Mouse (Mus musculus): ENCODE measurements at regions not wholly inside any gene's neighbourhood (a gene's known extent, or its start where the extent isn't known, plus 50 kb on each side); places are given as distances from the start of the nearest gene placed in this dataset.

DNA sequence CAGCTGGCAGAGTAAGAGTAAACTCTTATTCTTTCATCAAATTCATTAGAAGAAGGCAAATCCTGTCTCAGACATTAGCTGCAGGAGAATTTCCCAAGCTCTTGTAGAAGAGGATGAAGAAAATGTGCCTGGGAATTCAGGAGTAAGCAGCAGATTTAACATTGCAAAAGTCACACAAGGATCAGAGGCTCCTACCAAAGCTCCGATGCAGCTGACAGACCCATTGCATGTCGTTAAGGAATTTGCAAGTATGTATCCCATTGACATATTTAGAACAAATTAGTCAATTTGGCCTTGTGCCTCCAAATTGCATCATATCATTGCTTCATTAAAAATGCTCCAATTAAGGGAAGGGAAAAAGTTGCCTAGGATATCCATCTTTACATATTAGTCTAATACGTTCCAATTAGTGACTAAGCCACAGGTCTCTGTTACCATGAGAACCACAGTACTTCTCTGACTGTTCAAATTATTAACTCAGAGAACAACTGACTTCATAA is 453.8 kb upstream of the Castor2 start:
- Histone ChIP-seq H3K4me2 (ENCODE audit: low read depth, severe bottlenecking) (no peak overlapping the region), H3K27me3 (ENCODE audit: control insufficient read depth, insufficient read depth, low read length) (no peaks in the 10 kb centered on the region), H3K9ac (ENCODE audit: low read length) (no peak overlapping the region), H3K4me1 (ENCODE audit: control insufficient read depth, insufficient read depth, low read length) (no peaks in the 10 kb centered on the region), H3K4me3 (ENCODE audit: low read depth, low read length) (no peak overlapping the region), H3K36me3 (ENCODE audit: control insufficient read depth, insufficient read depth, low read length) (no peaks in the 10 kb centered on the region), H3K27ac (replicated peaks; ENCODE audit: low read depth, low read length) (no peak overlapping the region), H3K9me3 (ENCODE audit: control insufficient read depth, low read length) (no peaks in the 10 kb centered on the region)
- WGBS: 87% methylated on average over 3 of the region's 3 CpGs
- DNase-seq (ENCODE audit: low spot score) (no peak), ATAC-seq (ENCODE audit: insufficient number of reproducible peaks, low FRiP score, low TSS enrichment, low read depth) (no peak)

DNA sequence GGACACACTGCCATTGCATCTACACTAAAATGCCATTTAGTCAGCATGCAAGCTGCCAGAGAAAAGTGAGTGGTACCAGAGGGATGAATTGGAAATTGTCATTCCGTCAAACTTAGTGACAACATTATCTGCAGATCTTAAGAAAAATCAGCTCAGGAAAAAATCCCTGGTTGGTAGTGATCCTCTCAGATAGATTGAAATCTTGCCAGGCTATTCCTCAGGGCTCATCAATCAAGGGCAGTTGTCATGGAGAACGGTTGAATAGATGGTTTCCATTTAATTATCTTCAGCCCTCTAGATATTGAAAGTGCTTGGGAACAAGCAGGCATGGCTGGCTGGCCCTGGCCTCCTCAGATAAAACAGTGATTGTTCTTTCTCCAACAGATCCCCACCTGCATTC is 456.2 kb upstream of the Castor2 start:
- Histone ChIP-seq H3K36me3 (ENCODE audit: control insufficient read depth, insufficient read depth, low read length) (no peaks in the 10 kb centered on the region), H3K27ac (replicated peaks; ENCODE audit: low read depth, low read length) (no peak overlapping the region), H3K27me3 (ENCODE audit: control insufficient read depth, insufficient read depth, low read length) (no peaks in the 10 kb centered on the region), H3K4me1 (ENCODE audit: control insufficient read depth, insufficient read depth, low read length) (no peaks in the 10 kb centered on the region), H3K4me3 (ENCODE audit: low read depth, low read length) (no peak overlapping the region), H3K9ac (ENCODE audit: low read length) (no peak overlapping the region), H3K4me2 (ENCODE audit: low read depth, severe bottlenecking) (no peak overlapping the region), H3K9me3 (ENCODE audit: control insufficient read depth, low read length) (no peaks in the 10 kb centered on the region)
- DNase-seq (ENCODE audit: low spot score): no peak
- 70% methylated on average over 2 of the region's 2 CpGs for WGBS
- ATAC-seq (ENCODE audit: insufficient number of reproducible peaks, low FRiP score, low TSS enrichment, low read depth): no peak

DNA sequence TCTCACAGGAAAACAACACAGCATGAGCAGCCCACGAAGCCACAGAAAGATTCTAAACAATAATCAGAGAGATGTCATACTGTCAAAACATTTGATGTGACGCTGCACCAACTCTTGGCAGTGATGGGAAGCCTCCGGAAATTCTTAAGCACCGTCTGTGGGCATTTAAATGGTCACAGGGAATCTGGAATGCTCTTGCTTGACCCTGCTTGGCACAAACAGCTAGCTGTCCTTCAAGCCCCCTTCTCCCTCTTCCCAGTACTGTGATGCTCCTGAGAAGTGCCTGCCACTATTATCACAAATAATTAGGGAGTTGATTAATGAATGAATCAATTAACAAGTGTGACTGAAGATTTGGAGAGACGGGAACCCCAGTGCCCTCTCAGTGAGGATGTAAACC is 465.0 kb upstream of the Castor2 start:
- no peaks in the 10 kb centered on the region for H3K36me3 ChIP-seq (ENCODE audit: control insufficient read depth, insufficient read depth, low read length)
- no peaks in the 10 kb centered on the region for H3K4me1 ChIP-seq (ENCODE audit: control insufficient read depth, insufficient read depth, low read length)
- no peaks in the 10 kb centered on the region for H3K9me3 ChIP-seq (ENCODE audit: control insufficient read depth, low read length)
- DNase-seq (ENCODE audit: low spot score) (no peak), ATAC-seq (ENCODE audit: insufficient number of reproducible peaks, low FRiP score, low TSS enrichment, low read depth) (no peak)
- H3K4me2 ChIP-seq (ENCODE audit: low read depth, severe bottlenecking): no peak overlapping the region
- H3K27ac ChIP-seq (replicated peaks; ENCODE audit: low read depth, low read length): no peak overlapping the region
- H3K9ac ChIP-seq (ENCODE audit: low read length): no peak overlapping the region
- H3K4me3 ChIP-seq (ENCODE audit: low read depth, low read length): no peak overlapping the region
- 60% methylated on average over 5 of the region's 5 CpGs for WGBS
- H3K27me3 ChIP-seq (ENCODE audit: control insufficient read depth, insufficient read depth, low read length): no peaks in the 10 kb centered on the region

DNA sequence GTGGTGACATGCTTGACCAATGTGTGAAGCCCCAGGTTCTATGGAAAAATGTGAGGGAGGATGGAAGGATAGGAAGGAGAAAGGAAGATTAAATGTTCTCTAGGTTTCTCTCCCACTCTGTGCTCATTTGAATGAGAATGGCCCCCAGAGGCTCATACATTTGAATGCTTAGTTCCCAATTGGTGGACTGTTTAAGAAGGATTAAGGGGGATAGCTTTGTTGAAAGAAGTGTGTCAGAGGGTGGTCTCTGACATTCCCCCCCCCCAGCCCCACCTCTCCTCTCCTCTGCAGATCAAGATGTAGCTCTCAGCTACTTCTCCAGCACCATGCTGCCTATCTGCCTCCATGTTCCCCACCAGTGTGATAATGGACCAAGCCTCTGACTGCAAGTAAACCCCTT is 467.7 kb upstream of the Castor2 start:
- H3K27ac ChIP-seq (replicated peaks; ENCODE audit: low read depth, low read length): no peak overlapping the region
- ATAC-seq (ENCODE audit: insufficient number of reproducible peaks, low FRiP score, low TSS enrichment, low read depth) (no peak), DNase-seq (ENCODE audit: low spot score) (no peak)
- no peak overlapping the region for H3K4me2 ChIP-seq (ENCODE audit: low read depth, severe bottlenecking)
- H3K27me3 ChIP-seq (ENCODE audit: control insufficient read depth, insufficient read depth, low read length): no peaks in the 10 kb centered on the region
- H3K9ac ChIP-seq (ENCODE audit: low read length): no peak overlapping the region
- no peaks in the 10 kb centered on the region for H3K4me1 ChIP-seq (ENCODE audit: control insufficient read depth, insufficient read depth, low read length)
- no peaks in the 10 kb centered on the region for H3K36me3 ChIP-seq (ENCODE audit: control insufficient read depth, insufficient read depth, low read length)
- no peaks in the 10 kb centered on the region for H3K9me3 ChIP-seq (ENCODE audit: control insufficient read depth, low read length)
- H3K4me3 ChIP-seq (ENCODE audit: low read depth, low read length): no peak overlapping the region

DNA sequence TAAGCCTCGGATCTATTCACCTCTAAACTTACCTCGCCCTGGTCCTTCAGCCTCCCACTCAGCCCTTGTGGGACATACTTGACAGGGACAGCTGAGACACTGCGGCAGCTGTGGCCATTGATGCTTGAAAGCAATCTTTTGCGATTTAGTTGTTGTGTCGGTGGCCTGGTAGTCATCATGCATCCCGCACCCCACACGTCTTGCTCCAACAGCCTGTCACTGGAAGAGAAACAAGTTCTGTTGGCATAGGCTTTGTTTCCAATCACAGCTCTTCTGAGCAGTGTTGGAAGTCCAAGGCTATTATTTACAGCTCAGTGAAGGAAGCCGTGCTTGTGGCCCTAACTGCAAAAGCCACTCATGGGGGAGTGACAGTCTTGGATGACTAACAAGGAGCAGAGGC is 480.2 kb upstream of the Castor2 start:
- Histone ChIP-seq H3K27ac (replicated peaks; ENCODE audit: low read depth, low read length) (no peak overlapping the region), H3K9ac (ENCODE audit: low read length) (no peak overlapping the region), H3K36me3 (ENCODE audit: control insufficient read depth, insufficient read depth, low read length) (no peaks in the 10 kb centered on the region), H3K27me3 (ENCODE audit: control insufficient read depth, insufficient read depth, low read length) (no peaks in the 10 kb centered on the region), H3K9me3 (ENCODE audit: control insufficient read depth, low read length) (no peaks in the 10 kb centered on the region), H3K4me1 (ENCODE audit: control insufficient read depth, insufficient read depth, low read length) (no peaks in the 10 kb centered on the region), H3K4me2 (ENCODE audit: low read depth, severe bottlenecking) (no peak overlapping the region), H3K4me3 (ENCODE audit: low read depth, low read length) (no peak overlapping the region)
- WGBS: 81% methylated on average over 8 of the region's 8 CpGs
- DNase-seq (ENCODE audit: low spot score) (no peak), ATAC-seq (ENCODE audit: insufficient number of reproducible peaks, low FRiP score, low TSS enrichment, low read depth) (no peak)

DNA sequence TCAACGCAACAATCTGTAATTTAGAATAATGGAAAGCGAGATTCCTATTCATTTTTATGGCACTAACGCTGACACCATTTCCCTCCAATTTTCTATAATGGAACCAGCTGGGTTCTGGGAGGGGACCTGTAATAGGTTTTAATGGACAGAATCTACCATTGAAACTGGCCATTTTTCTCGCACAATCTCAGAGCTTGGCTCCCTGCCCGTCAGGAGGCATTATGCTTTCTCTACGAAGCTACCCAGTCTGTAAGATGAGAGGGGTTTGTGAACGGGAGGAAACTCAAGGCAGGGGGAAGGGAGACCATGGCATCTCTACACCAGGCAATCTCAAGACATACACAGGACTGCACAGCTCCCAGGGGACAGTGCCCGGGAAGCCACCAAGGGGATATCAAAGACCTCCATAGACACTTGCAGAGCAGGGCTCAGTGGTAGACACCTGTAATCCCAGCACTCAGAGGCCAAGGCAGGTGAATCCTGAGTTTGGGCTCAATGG is 498.2 kb upstream of the Castor2 start:
- H3K9me3 ChIP-seq (ENCODE audit: control insufficient read depth, low read length): no peaks in the 10 kb centered on the region
- no peaks in the 10 kb centered on the region for H3K4me1 ChIP-seq (ENCODE audit: control insufficient read depth, insufficient read depth, low read length)
- H3K27ac ChIP-seq (replicated peaks; ENCODE audit: low read depth, low read length): no peak overlapping the region
- H3K27me3 ChIP-seq (ENCODE audit: control insufficient read depth, insufficient read depth, low read length): no peaks in the 10 kb centered on the region
- ATAC-seq (ENCODE audit: insufficient number of reproducible peaks, low FRiP score, low TSS enrichment, low read depth): no peak
- whole genome bisulfite sequencing: 84% methylated on average over 8 of the region's 8 CpGs
- H3K4me2 ChIP-seq (ENCODE audit: low read depth, severe bottlenecking): no peak overlapping the region
- no peak overlapping the region for H3K9ac ChIP-seq (ENCODE audit: low read length)
- no peak overlapping the region for H3K4me3 ChIP-seq (ENCODE audit: low read depth, low read length)
- H3K36me3 ChIP-seq (ENCODE audit: control insufficient read depth, insufficient read depth, low read length): no peaks in the 10 kb centered on the region
- no peak for DNase-seq (ENCODE audit: low spot score)

DNA sequence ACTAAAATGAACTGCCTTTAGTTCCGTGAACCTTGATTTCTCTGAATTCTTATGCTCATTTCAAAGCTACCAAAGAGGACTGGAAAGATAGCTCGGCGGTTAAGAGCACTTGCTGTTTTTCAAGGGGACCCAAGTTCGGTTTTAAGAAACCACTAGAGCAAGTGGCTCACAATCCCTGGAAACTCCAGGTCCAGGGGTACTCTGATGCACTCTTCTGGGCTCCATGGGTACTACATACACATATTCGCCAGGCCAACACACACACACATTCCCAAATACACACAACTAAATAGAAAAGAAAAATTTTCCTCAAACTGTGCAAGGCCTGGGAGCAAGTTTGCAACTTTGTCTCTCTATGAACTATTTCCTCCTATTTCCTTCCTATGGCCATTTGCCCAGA is 498.9 kb upstream of the Castor2 start:
- H3K27me3 ChIP-seq (ENCODE audit: control insufficient read depth, insufficient read depth, low read length): no peaks in the 10 kb centered on the region
- no peak overlapping the region for H3K4me2 ChIP-seq (ENCODE audit: low read depth, severe bottlenecking)
- H3K4me1 ChIP-seq (ENCODE audit: control insufficient read depth, insufficient read depth, low read length): no peaks in the 10 kb centered on the region
- ATAC-seq (ENCODE audit: insufficient number of reproducible peaks, low FRiP score, low TSS enrichment, low read depth): no peak
- no peaks in the 10 kb centered on the region for H3K9me3 ChIP-seq (ENCODE audit: control insufficient read depth, low read length)
- no peak for DNase-seq (ENCODE audit: low spot score)
- H3K36me3 ChIP-seq (ENCODE audit: control insufficient read depth, insufficient read depth, low read length): no peaks in the 10 kb centered on the region
- no peak overlapping the region for H3K4me3 ChIP-seq (ENCODE audit: low read depth, low read length)
- no peak overlapping the region for H3K27ac ChIP-seq (replicated peaks; ENCODE audit: low read depth, low read length)
- WGBS: 68% methylated on average over 5 of the region's 5 CpGs
- H3K9ac ChIP-seq (ENCODE audit: low read length): no peak overlapping the region

DNA sequence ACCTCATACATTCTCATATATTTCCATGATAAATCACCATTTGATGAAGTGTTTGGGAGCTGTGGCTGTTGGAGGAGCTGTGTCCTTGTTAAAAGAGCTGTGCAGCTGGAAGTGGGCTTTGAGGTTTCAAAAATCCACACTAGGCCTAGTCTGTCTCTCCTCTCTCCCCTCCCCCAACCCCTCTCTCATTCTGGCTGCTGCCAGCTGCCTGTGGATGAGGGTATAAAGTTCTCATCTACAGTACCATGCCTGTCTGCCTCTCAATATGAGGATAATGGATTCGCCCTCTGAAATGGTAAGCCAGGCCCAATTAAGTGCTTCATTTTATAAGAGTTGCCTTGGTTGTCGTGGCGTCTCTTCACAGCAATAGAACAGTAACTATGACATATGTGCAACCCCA is 501.4 kb upstream of the Castor2 start:
- no peaks in the 10 kb centered on the region for H3K27me3 ChIP-seq (ENCODE audit: control insufficient read depth, insufficient read depth, low read length)
- no peak overlapping the region for H3K4me2 ChIP-seq (ENCODE audit: low read depth, severe bottlenecking)
- H3K4me1 ChIP-seq (ENCODE audit: control insufficient read depth, insufficient read depth, low read length): no peaks in the 10 kb centered on the region
- DNase-seq (ENCODE audit: low spot score): no peak
- no peak overlapping the region for H3K4me3 ChIP-seq (ENCODE audit: low read depth, low read length)
- 83% methylated on average over 3 of the region's 3 CpGs for WGBS
- H3K9ac ChIP-seq (ENCODE audit: low read length): no peak overlapping the region
- no peak for ATAC-seq (ENCODE audit: insufficient number of reproducible peaks, low FRiP score, low TSS enrichment, low read depth)
- no peaks in the 10 kb centered on the region for H3K9me3 ChIP-seq (ENCODE audit: control insufficient read depth, low read length)
- no peaks in the 10 kb centered on the region for H3K36me3 ChIP-seq (ENCODE audit: control insufficient read depth, insufficient read depth, low read length)
- no peak overlapping the region for H3K27ac ChIP-seq (replicated peaks; ENCODE audit: low read depth, low read length)

DNA sequence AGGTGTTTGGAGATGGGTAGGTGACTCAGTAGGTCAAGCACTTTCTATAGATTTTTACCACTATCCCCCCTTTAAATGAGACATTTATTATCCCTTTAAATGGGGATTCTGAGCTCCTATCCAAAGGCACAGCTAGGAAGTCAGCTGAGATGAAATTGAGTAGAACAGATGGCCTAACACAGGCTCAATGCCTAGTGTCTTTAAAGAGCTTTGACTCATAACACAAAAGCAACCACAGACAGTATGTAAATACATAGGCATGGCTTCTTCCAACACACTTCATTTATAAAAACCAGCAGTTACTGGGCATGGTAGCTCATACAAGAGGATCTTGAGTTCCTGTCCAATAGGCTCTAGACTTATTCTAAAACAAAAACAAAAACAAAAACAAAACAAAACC is 513.0 kb upstream of the Castor2 start:
- no peak overlapping the region for H3K4me2 ChIP-seq (ENCODE audit: low read depth, severe bottlenecking)
- no peaks in the 10 kb centered on the region for H3K36me3 ChIP-seq (ENCODE audit: control insufficient read depth, insufficient read depth, low read length)
- ATAC-seq (ENCODE audit: insufficient number of reproducible peaks, low FRiP score, low TSS enrichment, low read depth) (no peak), DNase-seq (ENCODE audit: low spot score) (no peak)
- no peaks in the 10 kb centered on the region for H3K27me3 ChIP-seq (ENCODE audit: control insufficient read depth, insufficient read depth, low read length)
- no peaks in the 10 kb centered on the region for H3K4me1 ChIP-seq (ENCODE audit: control insufficient read depth, insufficient read depth, low read length)
- H3K9me3 ChIP-seq (ENCODE audit: control insufficient read depth, low read length): no peaks in the 10 kb centered on the region
- no peak overlapping the region for H3K4me3 ChIP-seq (ENCODE audit: low read depth, low read length)
- H3K27ac ChIP-seq (replicated peaks; ENCODE audit: low read depth, low read length): no peak overlapping the region
- H3K9ac ChIP-seq (ENCODE audit: low read length): no peak overlapping the region
